Mouse (Mus musculus): ENCODE data around the gene Mesd. TPM values are rescaled to one million over a fixed set of nuclear protein-coding genes. Genes with fewer than 3 reads are reported as not detected.
"Not testable (repeated sequence)": the region's sequence is repeated elsewhere in the genome, so short reads cannot be mapped to it uniquely, and the experiment has no call there.

Mesd gene
- total RNA-seq, 2 experiments from 2014 or later: 49.3 to 54.9 TPM

- no peak for DNase-seq
Measured at GRCm38 (mm10) chr7:83878676-83879448, 5.4 kb upstream of the Mesd start.

DNA sequence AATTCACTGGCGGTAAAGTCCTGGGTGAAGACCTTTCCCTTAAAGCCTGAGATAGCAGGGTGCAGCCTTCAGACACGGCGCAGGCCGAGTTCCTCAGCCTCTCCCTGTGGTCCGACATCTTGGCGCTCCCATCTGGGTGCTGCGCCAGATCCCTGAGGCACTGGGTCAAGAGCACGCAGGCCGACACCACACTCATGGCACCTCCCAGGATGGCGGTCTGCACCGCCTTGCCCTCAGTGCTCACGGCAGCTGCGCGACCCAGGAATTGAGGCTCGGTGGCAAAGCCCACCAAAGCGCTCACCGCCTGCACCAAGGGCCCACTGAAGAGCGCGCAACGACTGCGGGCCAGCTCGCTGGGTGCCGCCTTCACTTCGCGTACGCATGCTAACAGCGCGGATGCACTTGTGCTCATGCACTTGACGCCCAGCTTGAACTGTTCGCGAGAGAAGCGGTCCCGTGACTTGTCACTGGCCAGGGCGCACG, 2.1 kb upstream of the Mesd start:
- peak in 1 of 2 experiments; percentile 22 for DNase-seq

DNA sequence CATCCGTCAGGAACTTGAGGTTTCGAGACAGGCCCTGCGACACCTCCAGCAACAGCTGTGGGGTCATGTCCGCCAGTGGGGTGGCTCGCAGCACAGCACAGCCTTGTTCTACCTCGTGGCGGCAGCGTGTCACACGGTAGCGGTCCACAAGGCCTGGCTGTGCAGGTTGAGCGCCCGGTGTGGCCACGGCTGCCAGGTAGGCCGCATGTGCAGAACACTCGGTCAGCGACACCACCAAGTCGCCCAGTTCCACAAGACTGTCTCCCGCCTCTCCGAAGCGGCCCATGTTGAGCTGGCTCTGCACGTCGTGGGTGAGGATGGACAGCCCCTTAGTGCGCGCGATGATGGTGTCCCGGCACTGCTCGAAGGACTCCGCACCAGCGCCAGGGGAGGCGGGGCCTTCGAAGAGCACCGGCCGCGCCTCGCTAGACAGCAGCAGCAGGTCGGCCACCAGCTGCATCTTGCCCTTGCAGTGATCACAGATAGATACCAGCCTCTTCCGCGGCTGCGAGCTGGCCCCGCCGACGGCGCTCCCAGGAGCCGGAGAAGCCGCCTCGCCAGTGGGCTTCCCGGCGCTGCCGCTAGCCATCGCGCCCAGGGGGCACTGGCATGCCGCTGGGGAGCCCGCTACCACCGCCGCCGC, 1.5 kb upstream of the Mesd start:
- DNase-seq: peak; percentile 65 to 68

- peak; percentile 77 to 86 for DNase-seq
Measured at GRCm38 (mm10) chr7:83883276-83884020, 818 bp upstream of the Mesd start.

GRCm38 (mm10) chr7:83884921-83885532, 761 bp downstream of the Mesd start:
- peak in 1 of 2 experiments; percentile 30 for DNase-seq

DNA sequence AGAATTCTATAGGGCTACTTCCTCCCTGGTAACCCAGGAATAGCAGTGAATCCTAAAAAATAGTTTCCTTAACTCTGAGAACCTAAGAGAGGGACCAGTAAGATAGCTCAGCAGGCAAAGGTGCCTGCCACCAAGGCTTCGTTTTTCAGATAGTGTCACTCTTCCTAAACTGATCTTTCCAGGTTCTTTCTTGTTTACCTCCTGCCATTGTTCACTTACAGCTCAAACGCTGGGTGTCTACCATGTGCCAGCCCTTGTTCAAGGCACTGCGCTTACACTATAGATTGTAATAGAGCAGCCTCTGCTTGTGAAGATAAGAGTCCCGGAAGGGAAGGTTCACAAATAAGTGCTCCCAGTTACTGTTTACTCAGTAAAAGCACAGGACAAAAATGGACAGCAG, 1.6 kb downstream of the Mesd start:
- no peak for DNase-seq

GRCm38 (mm10) chr7:83886366-83887129, 2.3 kb downstream of the Mesd start:
- no peak for DNase-seq

DNA sequence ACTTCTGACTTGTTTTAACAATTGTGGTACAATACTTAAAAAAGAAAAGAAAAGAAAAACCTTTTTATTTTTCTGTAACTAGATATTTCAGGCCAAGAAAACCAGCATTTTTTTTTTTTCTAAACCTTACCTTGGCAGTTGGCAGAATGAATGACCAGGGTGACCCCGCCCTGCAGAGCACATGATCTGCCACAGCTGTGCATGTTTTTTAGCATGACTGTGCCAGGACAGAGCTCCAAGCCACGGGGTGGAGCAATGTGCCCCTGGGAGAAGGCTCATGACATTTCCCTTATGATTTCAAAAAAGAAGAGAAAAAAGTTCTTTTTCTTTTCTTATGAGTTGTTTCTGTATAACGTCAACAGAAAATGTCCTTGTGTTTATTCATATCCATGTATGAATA, 5.1 kb downstream of the Mesd start:
- DNase-seq: peak; percentile 76 to 80

DNA sequence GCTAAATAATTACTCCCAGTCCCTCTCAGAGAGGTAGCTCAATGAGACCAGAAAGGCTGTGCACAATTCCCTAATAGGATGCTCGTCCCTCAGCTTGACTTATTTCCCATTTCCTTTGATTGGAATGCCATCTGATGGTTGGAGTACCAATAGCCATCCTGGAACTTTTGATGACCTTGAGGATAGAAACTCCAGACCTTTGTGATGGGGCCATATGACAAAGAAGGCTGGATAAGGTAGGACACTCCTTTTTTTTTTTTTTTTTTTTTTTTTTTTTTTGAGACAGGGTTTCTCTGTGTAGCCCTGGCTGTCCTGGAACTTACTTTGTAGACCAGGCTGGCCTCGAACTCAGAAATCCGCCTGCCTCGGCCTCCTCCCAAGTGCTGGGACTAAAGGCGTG, 5.7 kb downstream of the Mesd start:
- DNase-seq: not testable (repeated sequence)

- peak; percentile 100 for DNase-seq
Measured at GRCm38 (mm10) chr7:83891433-83892332, 7.4 kb downstream of the Mesd start.

DNA sequence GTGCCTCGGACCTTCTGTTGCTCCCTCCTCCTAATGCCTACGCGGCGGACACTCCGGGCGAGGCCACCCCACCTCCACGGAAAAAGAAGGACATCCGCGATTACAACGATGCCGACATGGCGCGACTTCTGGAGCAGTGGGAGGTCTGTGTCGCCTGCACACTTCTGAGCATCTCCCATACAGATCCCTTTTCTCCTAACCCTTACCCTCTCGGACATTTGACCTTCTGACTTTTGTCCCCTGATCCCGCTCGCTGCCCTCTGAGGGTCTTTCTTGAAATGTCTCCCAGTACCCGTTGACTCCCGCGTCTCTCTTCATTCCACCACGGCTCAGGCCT, 8.0 kb downstream of the Mesd start:
- no peak for DNase-seq

- DNase-seq: no peak
Measured at GRCm38 (mm10) chr7:83894348-83894747, 10.1 kb downstream of the Mesd start.

DNA sequence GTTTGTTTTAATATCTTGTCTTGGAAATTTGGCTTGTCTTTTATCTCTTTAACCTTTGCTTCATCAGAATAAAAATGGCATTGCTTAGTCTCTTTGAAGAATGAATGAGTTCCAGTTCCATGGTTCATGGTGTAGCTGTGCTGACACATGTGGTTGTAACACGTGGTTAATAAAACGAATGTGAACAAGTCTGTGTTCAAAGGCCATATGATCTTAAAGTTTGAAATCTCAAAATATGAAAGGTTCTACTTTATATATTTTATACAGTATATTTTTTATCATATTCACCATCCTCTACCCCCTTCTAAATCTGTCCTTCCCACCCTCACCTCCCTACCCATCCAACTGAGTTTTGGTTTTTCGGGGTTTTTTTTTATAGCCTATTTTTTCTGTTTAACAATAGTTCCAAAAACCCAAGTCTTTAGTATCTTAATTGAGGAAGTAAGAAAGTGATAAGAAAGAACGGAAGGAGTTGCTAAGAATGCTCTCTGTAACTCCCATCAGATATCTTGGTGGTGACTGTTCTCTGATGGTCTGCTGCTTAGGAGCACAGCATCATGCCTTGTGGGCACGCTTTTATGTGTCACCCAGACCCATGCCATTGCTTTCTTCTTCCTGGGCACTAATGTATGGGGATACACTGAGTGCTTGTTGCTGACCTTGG, 11.9 kb downstream of the Mesd start:
- no peak for DNase-seq

GRCm38 (mm10) chr7:83898267-83898666, 14.0 kb downstream of the Mesd start:
- DNase-seq: no peak

- no peak for DNase-seq
Measured at GRCm38 (mm10) chr7:83900519-83900918, 16.3 kb downstream of the Mesd start.

GRCm38 (mm10) chr7:83901425-83901824, 17.2 kb downstream of the Mesd start:
- no peak for DNase-seq

DNA sequence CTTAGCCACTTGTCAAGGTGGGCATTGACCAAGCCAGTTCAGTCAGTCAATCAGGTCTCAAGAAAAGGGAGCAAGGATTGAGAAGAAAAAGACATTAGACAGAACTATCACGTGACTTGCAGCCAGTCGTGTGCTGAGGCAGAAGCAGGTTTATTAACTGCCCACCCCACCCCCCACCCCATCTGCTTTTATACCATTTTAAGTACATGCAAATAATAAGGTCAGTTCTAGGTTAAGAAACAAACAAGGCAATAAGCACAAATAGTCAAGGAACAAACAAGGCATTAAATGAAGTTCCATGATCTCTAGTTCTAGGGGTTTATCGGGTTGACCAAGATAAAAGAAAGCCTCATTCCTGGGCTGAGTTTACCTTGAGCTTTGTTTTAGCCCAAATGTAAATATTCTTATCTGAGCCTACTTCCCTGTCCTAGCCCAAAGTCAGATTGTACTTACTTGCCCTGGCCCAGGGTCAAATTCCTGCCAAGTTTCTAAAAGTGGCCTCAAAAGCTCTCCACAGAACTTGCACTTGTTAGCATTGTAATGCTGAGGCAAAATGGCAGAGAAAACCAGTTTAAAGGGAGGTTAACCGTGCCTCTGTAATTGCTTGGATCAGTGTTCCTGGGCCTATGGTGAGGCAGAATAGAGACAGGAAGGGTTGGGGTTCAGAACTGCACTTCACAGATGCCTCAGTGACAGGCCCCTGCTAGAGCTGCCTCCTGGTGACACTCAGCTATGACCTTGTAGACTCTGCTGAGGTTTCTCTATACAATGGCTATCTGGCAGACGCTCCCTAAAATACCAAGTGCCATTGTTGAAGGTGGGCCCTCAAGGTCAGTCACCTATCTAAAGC, 18.3 kb downstream of the Mesd start:
- no peak for DNase-seq

DNA sequence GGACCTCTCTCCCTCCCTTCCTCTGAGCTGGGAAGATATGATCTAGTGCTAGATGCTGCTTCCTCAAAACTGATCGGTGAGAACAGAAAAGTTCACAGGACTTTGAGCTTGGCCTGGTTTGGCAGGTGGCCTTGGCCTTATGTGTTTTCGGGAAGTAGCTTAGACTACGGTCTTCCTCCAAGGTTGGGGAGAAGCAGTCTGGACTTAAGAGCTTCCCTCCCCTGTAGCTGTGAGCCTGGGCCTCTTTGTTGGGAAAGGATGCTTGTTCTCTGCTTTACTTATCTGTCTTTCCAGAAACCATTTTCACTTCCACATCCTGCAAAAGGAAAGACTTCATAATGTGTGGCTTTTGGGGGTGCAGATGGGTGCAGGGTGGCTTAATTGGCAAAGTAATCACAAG, 20.6 kb downstream of the Mesd start:
- no peak for DNase-seq

GRCm38 (mm10) chr7:83911909-83912308, 27.6 kb downstream of the Mesd start:
- DNase-seq: no peak

All from heart, adult 18-20 months (tissue).